Mouse (Mus musculus) megakaryocyte, embryonic 14.5 days (primary cell): ENCODE data around the gene Stk39.

ENCODE experiments used
- FLI1 ChIP-seq: IDR thresholded peaks from 2 replicates; pipeline ENCODE4 v1.6.1; 2012; ENCODE audit warnings: low read length, inconsistent platforms, mixed read lengths
- GATA1 ChIP-seq: IDR thresholded peaks from 3 replicates; pipeline ENCODE4 v1.6.1; 2012; ENCODE audit warnings: mixed read lengths, low read length, inconsistent platforms, borderline replicate concordance

- TF ChIP-seq GATA1 = no peak
- no peak for TF ChIP-seq FLI1
These were observed 45.0 kb downstream of the Stk39 start for GRCm38 (mm10) chr2:68426977-68427577.
